Mouse (Mus musculus) G1E-ER4 (cell line): ENCODE results near the gene Shroom3. TPM values are rescaled to one million over a fixed set of nuclear protein-coding genes. Genes with fewer than 3 reads are reported as not detected.

ENCODE experiments used
- GATA1 ChIP-seq: IDR thresholded peaks from one replicate; pipeline ENCODE4 v1.8.0; 2012; ENCODE audit warnings: low read length, inconsistent platforms
- polyA plus RNA-seq: library from polyadenylated mRNA; stranded (reverse); fragments of >175 nt; gene quantifications from 2 replicates; pipeline ENCODE4 v1.2.3, GENCODE M21; 2012

Shroom3 gene
- polyA plus RNA-seq, 1 experiment = not detected

DNA sequence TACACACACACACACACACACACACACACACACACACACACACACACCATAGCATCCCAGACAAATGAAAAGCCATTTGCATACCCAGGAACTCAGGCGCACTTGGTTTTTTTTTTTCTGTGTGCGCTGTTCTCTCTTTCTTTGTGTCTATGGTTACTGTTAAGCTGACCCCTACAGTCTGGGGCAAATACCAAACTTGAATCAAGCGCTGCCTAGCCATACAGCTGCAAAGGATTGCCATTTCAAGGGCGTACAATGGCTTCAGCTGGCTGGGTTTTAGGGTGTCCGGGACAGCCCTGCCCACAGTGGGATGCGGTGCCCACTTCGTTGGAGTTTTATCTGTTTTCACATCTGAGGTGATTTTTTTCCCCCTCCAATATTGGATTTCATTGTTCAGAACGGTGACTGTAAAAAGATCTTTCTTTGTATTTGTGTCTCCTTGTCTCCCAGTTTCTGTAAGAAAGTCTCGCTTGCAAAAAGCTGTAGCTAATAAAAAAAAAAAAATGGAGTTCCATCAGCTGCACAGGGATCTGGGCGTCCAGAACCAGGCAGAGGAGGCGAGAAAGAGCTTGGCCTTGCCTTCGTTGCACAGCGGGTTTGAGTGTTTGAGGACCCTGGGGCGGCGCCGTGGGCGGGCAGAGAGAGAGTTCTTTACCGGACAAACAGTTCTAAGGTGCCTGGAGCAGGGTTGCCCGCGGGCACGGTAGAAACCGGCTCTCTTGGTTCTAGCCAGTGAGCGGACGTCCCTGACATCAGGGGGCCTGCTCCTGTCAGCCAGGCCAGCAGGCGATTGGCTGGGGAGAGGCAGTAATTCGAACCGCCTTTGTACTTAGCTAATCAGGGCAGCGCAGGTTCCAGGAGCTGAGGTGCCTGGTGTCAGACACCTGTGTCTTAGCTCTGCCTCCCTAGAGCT, 125.5 kb downstream of the Shroom3 start:
- TF ChIP-seq GATA1 = no peak

DNA sequence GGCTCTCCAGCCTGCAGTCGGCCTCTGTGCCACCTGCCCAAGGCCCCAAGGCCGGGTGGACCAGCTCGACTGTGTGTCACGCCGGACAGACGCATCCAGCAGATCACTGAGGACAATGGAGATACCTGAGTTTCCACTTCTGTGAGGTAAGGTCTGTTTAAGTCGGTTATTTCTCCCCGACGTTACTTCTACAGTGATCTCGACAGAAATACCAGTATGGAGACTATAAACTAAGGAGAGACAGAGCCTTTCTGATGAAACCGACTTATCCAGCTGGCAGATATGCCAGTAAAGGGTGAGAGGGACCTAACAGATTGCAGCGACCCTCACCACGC, 126.1 kb downstream of the Shroom3 start:
- no peak for TF ChIP-seq GATA1

DNA sequence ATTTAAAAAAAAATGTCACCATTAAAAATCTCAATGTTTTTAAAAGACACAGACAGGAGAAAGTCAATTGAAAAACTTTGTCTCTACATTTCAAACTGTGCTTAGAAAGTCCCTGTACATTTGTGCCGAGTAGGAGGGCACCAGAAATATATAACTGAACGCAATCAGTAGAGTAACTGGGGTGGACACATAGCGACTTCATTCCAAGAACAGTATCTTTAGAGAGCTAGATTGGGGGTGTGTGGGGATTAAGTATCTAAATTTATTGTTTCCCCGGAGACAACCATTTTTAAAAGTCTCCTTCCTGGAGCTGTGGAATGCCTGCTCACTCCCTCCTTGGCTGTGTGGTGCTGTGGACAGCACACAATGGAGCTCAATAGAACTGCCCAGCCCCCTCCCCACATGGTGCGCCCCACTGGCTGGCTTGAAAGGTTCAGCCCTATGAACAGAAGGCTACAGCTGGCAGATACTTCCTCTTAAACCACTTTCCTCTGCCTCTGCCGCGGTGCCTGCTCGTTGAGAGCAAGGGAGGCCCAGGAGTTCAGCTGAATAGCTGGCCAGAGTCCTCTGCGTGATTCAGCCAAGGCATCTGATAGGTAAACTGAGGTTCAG, 127.8 kb downstream of the Shroom3 start:
- TF ChIP-seq GATA1 = no peak

DNA sequence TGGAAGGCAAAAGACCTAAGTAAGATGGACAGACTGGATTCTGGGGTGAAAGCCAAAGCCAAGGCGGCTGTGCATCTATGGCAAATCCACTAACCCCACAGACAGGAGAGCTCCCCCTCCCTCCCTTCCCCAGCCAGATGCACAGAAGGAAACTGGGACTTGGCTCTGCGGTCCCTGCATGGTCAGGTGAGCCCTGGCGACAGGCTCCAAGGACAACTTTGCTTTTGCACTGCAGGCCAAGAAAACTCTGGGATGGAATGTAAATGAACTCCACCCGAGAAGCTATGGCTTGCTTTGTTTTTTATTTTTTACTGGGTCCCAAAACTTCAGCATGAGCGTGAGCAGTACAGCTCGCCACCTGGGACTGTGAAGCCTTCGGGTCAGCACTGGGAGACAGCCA, 128.5 kb downstream of the Shroom3 start:
- TF ChIP-seq GATA1 = no peak

DNA sequence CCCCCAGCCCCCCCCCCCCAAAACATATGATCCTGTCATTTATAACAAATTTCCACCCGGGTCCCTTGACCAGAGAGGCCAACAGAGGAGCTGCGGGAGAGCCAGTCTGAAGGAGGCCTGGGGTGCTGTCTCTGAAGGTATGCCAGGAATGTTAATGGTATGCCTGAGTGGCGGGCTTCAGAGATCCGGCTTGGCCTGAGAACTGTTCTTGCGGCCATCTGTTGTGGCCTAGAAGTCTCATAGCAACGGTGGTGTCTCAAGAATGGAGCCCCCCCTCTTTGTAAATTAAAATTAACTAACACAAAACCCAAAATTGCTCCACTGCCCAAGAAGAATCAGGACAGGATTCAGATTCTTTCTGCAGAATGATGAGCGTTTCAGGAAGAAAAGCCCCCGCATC, 129.7 kb downstream of the Shroom3 start:
- TF ChIP-seq GATA1 = no peak

DNA sequence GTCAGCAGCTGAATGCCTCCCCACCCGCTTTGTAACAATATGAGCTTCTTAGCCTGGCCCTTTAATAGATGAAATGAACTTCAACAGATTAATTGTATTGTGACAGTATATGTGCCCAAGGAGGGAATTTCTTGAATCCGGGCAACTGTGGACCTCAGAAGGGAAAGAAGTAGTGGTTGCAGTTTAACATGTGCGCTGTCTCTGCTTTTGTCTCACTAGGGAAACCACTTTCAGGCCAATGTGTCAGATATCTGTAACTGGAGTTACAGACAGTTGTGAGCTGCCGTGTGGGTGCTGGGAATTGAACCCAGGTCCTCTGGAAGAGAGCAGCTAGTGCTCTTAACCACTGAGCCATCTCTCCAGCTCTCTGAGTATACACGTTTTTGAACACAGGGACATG, 130.3 kb downstream of the Shroom3 start:
- TF ChIP-seq GATA1 = no peak

DNA sequence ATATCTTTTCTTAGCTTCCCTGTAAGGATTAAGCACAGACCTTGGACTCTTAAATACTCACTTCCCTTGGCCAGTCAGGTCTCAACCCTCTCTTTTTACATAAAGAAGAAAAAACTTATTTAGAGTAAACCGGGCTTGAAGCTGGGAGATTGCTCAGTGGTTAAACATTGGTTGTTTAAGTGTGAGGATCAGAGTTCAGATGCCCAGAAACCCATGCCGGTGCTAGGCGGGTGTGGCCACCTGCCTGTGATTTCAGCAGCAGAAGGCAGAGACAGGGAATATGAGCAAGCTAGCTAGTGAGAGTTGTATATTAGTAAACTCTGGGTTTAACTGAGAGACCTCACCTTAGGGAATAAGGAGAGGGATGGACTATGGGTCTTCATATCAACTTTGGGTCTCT, 131.4 kb downstream of the Shroom3 start:
- TF ChIP-seq GATA1 = no peak

DNA sequence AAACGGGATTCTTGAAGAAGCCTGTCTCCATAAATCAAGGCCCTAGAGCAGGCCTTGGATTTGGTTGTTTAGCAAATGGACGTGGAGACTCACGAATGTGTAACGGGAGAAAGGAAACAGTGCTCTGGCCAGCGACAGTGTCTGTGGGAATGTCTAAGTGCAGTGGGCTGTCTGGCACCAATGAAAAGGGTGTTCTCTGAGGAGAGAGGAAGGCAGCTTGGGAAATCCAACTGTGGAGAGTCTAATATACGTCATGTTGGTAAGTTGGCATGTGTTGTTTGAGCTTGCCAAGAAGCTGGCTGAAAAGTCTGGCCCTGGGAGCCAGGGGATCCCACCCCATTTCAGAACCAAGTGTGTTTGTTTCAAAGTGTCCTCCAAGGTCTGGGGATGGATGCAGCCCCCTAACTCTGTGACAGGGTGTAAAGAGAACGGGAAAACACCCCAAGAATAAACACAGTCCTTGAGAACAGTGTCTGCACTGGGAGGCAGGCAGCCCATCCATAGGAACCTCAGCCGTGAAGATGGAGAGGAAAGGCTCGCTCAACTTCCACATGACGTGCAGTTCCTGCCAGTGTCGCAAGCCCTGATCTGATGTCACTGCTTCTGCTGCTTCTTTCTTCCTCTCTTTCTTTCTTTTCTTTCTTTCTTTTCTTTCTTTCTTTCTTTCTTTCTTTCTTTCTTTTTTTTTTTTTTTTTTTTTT, 134.0 kb downstream of the Shroom3 start:
- no peak for TF ChIP-seq GATA1

DNA sequence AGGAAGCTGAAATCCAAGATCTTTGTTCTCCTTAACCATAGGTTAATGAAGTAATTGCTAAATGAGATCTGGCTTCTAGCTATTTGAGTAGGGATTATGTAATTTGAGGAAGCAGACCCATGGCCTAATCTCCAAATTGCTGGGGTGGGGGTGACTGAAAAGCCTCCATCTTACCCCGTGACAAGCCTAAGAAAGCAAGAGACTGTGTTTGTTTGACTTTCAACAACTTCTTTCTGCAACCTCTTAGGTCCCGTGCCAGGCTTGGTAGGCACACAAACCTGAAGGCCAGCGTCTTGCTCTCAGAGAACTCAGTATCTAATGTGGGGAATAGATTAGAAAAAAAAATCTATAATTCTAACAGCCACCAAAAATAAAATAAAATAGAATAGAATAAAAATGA, 138.1 kb downstream of the Shroom3 start:
- TF ChIP-seq GATA1 = no peak

DNA sequence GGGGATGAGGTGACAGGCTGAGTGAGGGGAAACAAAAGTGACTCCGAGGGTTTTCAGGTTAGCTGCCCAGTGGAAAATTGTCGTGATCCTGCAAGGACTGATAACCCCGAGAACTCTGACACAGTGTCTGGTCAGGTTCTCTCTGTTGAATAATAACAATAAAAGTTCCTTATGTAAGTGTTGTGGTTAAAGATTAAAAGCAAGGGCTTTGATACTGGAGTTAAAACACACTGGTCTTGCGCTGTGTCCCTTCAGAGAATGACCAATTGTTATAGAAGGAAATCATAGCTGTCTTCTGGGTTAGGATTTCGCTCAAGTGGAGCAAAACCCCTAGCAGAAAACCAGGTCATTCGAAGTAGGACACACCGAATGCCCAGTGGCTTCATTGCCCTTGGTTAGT, 140.3 kb downstream of the Shroom3 start:
- no peak for TF ChIP-seq GATA1

DNA sequence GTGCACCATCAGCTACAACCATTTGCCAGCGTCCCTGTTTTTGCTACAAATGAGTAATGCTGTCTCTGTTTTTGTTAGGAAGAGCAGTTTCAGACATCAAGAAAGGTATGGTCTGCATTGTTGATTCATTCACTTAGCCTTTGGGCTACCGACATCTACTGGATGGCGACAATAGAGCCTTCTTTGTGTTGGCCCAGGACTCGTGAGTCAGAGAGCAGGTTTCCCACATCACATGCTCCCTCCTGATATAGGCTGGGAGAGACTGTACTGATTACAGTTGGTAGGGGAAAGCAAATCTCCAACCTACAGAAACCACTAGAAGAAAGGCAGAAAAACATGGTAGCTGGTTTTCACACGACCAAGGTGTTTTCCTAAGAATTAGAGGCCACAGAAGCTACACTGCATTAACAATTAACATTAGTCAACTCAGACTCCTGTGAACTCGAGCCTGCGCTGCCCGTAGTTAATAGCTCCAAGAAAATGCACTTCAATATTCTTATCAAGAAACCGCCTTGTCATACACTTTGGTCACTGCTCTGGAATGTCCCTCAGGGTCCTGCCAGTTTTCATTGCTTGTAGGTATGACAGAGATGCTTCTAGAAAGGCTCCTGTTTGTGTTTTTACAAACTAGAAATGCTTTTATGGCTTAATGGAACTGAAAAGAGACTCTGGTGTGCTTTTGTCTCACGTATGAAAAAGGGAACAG, 141.2 kb downstream of the Shroom3 start:
- no peak for TF ChIP-seq GATA1

DNA sequence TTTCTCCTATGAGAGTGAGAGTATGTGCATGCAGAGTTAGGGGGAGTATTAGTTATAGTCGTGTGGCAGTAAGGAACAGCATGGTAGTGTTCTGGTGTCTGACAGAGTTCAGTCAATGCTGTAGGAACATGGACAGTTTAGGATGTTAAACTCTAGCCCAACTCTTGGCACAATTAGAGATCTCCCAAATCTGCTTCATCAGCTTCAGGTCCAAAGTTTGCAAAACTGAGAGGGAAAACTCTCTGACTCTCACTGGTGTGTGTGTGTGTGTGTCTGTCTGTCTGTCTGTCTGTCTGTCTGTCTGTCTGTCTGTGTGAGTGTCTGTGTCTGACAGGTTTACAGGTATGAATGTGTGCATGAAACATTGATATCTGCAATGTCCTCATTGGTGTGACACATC, 147.2 kb downstream of the Shroom3 start:
- TF ChIP-seq GATA1 = no peak

DNA sequence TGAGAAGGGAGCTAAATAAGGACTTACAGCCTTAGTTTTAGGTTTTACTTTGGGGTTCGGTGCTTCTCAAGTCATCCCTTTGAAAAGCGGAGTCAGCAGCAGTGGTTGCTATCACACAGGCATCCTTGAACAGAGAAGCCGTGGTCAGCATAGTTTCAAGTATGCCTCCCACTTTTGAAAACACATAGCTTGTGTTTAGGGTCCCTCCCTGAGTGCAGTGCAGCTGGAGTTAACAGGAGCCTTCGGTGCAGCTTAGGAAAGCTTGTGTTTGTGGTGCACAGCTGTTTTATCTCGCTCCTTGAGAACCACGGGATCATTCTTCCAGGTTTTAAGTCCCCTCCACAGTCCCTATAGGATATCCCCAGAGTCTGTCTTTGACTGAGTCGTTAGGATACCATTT, 151.3 kb downstream of the Shroom3 start:
- no peak for TF ChIP-seq GATA1

DNA sequence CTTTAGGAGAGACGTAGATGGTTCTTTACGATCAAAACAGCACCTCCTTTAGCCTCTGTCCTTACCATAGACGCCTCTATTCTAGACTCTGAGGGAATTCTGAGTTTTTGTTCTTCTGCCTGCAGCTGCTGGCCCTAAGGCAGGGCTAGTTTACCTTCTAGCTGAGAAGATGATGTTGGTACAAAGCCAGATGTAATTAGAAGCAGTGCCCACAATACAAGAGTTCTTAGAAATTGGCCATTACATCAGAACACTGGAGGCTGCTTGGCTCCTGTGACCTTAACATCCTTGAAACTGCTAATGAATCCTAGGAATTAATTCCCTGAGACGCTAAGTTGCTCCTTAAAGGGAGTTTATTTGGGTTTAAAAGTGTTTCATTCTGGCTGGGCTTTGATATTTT, 154.1 kb downstream of the Shroom3 start:
- TF ChIP-seq GATA1 = no peak

DNA sequence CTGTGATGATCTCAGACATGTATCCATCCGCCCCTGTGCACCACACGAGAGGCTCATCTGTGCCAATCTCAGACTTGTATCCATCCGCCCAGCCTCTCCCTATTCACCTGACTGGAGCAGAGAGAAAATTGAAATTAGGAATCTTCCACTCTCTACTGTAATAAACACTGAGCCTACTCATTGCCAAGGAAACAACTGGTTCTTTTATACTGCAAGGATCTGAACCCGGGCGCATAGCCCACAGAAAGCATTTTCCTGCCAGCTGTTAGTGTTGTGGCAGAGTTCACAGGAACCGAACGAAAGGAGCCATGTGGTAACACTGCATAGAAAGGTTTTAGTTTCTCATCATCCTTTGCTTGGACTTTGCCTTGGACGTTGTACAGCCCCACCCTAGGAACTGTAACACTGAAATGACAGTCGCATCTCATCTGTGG, 155.1 kb downstream of the Shroom3 start:
- TF ChIP-seq GATA1 = no peak

DNA sequence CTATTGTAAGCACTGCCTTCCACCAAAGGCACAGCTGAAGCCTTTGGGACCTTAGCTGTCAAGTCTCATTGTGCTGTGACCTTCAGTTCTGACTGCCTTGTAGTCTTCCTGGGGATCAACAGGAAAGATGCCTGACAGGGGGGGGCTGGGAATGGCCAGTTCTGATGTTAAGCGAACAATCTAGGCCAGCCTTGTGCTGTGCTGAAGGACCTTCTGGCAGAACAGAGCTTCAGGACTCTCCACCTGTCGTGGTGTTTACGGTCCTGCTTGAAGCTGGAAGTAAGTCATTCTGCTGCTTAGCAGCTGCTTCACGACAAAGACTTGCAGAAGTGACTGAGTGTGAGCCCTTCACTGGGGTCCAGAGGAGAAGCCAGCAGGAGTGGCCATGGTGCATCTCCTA, 156.1 kb downstream of the Shroom3 start:
- TF ChIP-seq GATA1 = no peak
